Mouse (Mus musculus) spleen, adult 2 months (tissue): ENCODE measurements at regions not wholly inside any gene's neighbourhood (a gene's known extent, or its start where the extent isn't known, plus 50 kb on each side); places are given as distances from the start of the nearest gene placed in this dataset.

Experiments used
- CTCF ChIP-seq: fragments of 200-500 bp; IDR thresholded peaks from 2 replicates; pipeline ENCODE4 v1.5.1; 2011; ENCODE audit warnings: mild to moderate bottlenecking, inconsistent platforms; ENCODE audit not compliant: insufficient read depth, insufficient read length, insufficient replicate concordance; ENCODE audit errors: extremely low read depth
- POLR2A ChIP-seq: fragments of 200-500 bp; IDR thresholded peaks from 2 replicates; pipeline ENCODE4 v1.6.1; 2011; ENCODE audit warnings: low read depth, low read length, inconsistent platforms

- TF ChIP-seq CTCF = no peak
- TF ChIP-seq POLR2A = no peak
These were observed 110.8 kb upstream of the Cdc42ep3 start for GRCm38 (mm10) chr17:79465666-79466065.
